Mouse (Mus musculus): ENCODE data around the gene Tmtc3. TPM values are rescaled to one million over a fixed set of nuclear protein-coding genes. Genes with fewer than 3 reads are reported as not detected.
"Not testable (repeated sequence)": the region's sequence is repeated elsewhere in the genome, so short reads cannot be mapped to it uniquely, and the experiment has no call there.

The Tmtc3 gene
- polyA plus RNA-seq, 1 experiment from 2014 or later, result 19.2 TPM

- H3K36me3 ChIP-seq, result no peaks in the 10 kb centered on the region
- no peaks in the 10 kb centered on the region for H3K4me1 ChIP-seq
- H3K4me3 ChIP-seq, result no peak overlapping the region
- H3K9ac ChIP-seq, result no peak overlapping the region
- no peak overlapping the region for H3K27ac ChIP-seq
- H3K27me3 ChIP-seq, result no peaks in the 10 kb centered on the region
- H3K4me2 ChIP-seq (replicated peaks), result no peak overlapping the region
- no peak for ATAC-seq (ENCODE audit: low FRiP score)
- no peaks in the 10 kb centered on the region for H3K9me3 ChIP-seq (replicated peaks)
- 88% methylated on average over 2 of the region's 2 CpGs for WGBS
Measured at GRCm38 (mm10) chr10:100427592-100427991, 59.6 kb downstream of the Tmtc3 start.

GRCm38 (mm10) chr10:100415566-100415965 lies 71.6 kb downstream of the Tmtc3 start:
- H3K4me2 ChIP-seq (replicated peaks), result no peak overlapping the region
- no peak for ATAC-seq (ENCODE audit: low FRiP score)
- no peak overlapping the region for H3K4me3 ChIP-seq
- WGBS, result 90% methylated on average over 7 of the region's 7 CpGs
- H3K27ac ChIP-seq, result no peak overlapping the region
- H3K4me1 ChIP-seq, result no peaks in the 10 kb centered on the region
- H3K9me3 ChIP-seq (replicated peaks), result no peaks in the 10 kb centered on the region
- H3K27me3 ChIP-seq, result no peaks in the 10 kb centered on the region
- no peaks in the 10 kb centered on the region for H3K36me3 ChIP-seq
- no peak overlapping the region for H3K9ac ChIP-seq

- H3K9me3 ChIP-seq (replicated peaks); ATAC-seq (ENCODE audit: low FRiP score); H3K9ac ChIP-seq; H3K27me3 ChIP-seq; H3K36me3 ChIP-seq; H3K27ac ChIP-seq; H3K4me3 ChIP-seq; H3K4me1 ChIP-seq; H3K4me2 ChIP-seq (replicated peaks): not testable (repeated sequence)
- 86% methylated on average over 6 of the region's 6 CpGs for WGBS
Measured at GRCm38 (mm10) chr10:100402301-100402700, 84.8 kb downstream of the Tmtc3 start.

Other genes with a start within 250 kb of the Tmtc3 start
- gene Gm4301, start 151.7 kb downstream of the Tmtc3 start, polyA plus RNA-seq (2016; fragmentation: Nextera tagmentation; extraction: Ambion mirVana), result not detected in 2 replicates
- gene Gm4302, start 146.5 kb downstream of the Tmtc3 start, polyA plus RNA-seq (2016; fragmentation: Nextera tagmentation; extraction: Ambion mirVana), result not detected in 2 replicates
- gene Gm4303, start 141.4 kb downstream of the Tmtc3 start, polyA plus RNA-seq (2016; fragmentation: Nextera tagmentation; extraction: Ambion mirVana), result not detected in 2 replicates
- gene Gm4305, start 136.3 kb downstream of the Tmtc3 start, polyA plus RNA-seq (2016; fragmentation: Nextera tagmentation; extraction: Ambion mirVana), result not detected in 2 replicates
- not detected in 2 replicates for gene Gm4307, start 126.0 kb downstream of the Tmtc3 start, polyA plus RNA-seq (2016; fragmentation: Nextera tagmentation; extraction: Ambion mirVana)
- gene Gm4312, start 104.8 kb downstream of the Tmtc3 start, polyA plus RNA-seq (2016; fragmentation: Nextera tagmentation; extraction: Ambion mirVana), result not detected in 2 replicates
- gene Cep290, start 208 bp upstream of the Tmtc3 start, polyA plus RNA-seq (2016; fragmentation: Nextera tagmentation; extraction: Ambion mirVana), result 6.3 and 8.1 TPM in 2 replicates
- 12.3 and 14.5 TPM in 2 replicates for gene 4930430F08Rik, start 103.1 kb upstream of the Tmtc3 start, polyA plus RNA-seq (2016; fragmentation: Nextera tagmentation; extraction: Ambion mirVana)
- gene 1700017N19Rik, start 103.1 kb upstream of the Tmtc3 start, polyA plus RNA-seq (2016; fragmentation: Nextera tagmentation; extraction: Ambion mirVana), result not detected in 2 replicates